Mouse (Mus musculus) stomach, postnatal 0 days (tissue): ENCODE measurements around the gene Hjurp.

ENCODE experiments used
- CTCF ChIP-seq: IDR thresholded peaks from 2 replicates; pipeline ENCODE4 v1.5.1; 2016; ENCODE audit warnings: antibody characterized with exemption, low read depth, mild to moderate bottlenecking, moderate library complexity
- EP300 ChIP-seq: optimal IDR thresholded peaks from 2 replicates; pipeline ENCODE3; 2016; ENCODE audit warnings: antibody characterized with exemption

GRCm38 (mm10) chr1:88272851-88273250 lies 4.6 kb downstream of the Hjurp start:
- TF ChIP-seq CTCF (no peak), EP300 (no peak)
